Mouse (Mus musculus) stomach, postnatal 0 days (tissue): ENCODE measurements at regions not wholly inside any gene's neighbourhood (a gene's known extent, or its start where the extent isn't known, plus 50 kb on each side); places are given as distances from the start of the nearest gene placed in this dataset.

Source experiments
- ATAC-seq: fragments of 200-750 bp; cut with Nextera tagmentation; 2 replicates; pipeline ENCODE4 v1.8.0; 2017; ENCODE audit not compliant: low FRiP score, low TSS enrichment
- DNase-seq: peaks from one replicate; pipeline ENCODE4 v3.0.0-alpha.2; 2016; ENCODE audit warnings: low spot score
- H3K27ac ChIP-seq: fragments of 300-500 bp; sonication (generic); replicated peaks from 2 replicates; pipeline ENCODE4 v1.5.1; 2014; ENCODE audit warnings: mild to moderate bottlenecking, control low read depth
- H3K27me3 ChIP-seq: fragments of 300-500 bp; sonication (generic); 2 replicates; pipeline ENCODE4 v1.6.1; 2014; ENCODE audit warnings: low read length; ENCODE audit not compliant: control insufficient read depth, insufficient read depth
- H3K36me3 ChIP-seq: fragments of 300-500 bp; sonication (generic); 2 replicates; pipeline ENCODE4 v1.6.1; 2014; ENCODE audit warnings: low read length, mixed read lengths; ENCODE audit not compliant: control insufficient read depth, insufficient read depth
- H3K4me1 ChIP-seq: fragments of 300-500 bp; sonication (generic); replicated peaks from 2 replicates; pipeline ENCODE4 v1.6.1; 2014; ENCODE audit warnings: antibody characterized with exemption; ENCODE audit not compliant: control insufficient read depth, insufficient read depth
- H3K4me2 ChIP-seq: fragments of 300-500 bp; sonication (generic); replicated peaks from 2 replicates; pipeline ENCODE4 v1.6.1; 2014; ENCODE audit warnings: low read depth, mild to moderate bottlenecking, control low read depth, moderate library complexity
- H3K4me3 ChIP-seq: fragments of 300-500 bp; sonication (generic); 2 replicates; pipeline ENCODE4 v1.5.1; 2014; ENCODE audit warnings: low read depth, low read length, control low read depth
- H3K9ac ChIP-seq: fragments of 300-500 bp; sonication (generic); 2 replicates; pipeline ENCODE4 v1.6.1; 2014; ENCODE audit warnings: mild to moderate bottlenecking, low read length, control low read depth, mixed read lengths
- H3K9me3 ChIP-seq: fragments of 300-500 bp; sonication (generic); 2 replicates; pipeline ENCODE4 v1.6.1; 2016; ENCODE audit warnings: low read length; ENCODE audit not compliant: control insufficient read depth
- CTCF ChIP-seq: IDR thresholded peaks from 2 replicates; pipeline ENCODE4 v1.5.1; 2016; ENCODE audit warnings: antibody characterized with exemption, low read depth, mild to moderate bottlenecking, moderate library complexity
- EP300 ChIP-seq: optimal IDR thresholded peaks from 2 replicates; pipeline ENCODE3; 2016; ENCODE audit warnings: antibody characterized with exemption
- WGBS: fragments of 180-500 bp; shearing (Covaris S2); extraction: QIAGEN DNeasy Blood & Tissue Kit; methylation state at CpG from one replicate; pipeline ENCODE4 v1.1.7; 2014; 5-methylcytosine and 5-hydroxymethylcytosine counted together

DNA sequence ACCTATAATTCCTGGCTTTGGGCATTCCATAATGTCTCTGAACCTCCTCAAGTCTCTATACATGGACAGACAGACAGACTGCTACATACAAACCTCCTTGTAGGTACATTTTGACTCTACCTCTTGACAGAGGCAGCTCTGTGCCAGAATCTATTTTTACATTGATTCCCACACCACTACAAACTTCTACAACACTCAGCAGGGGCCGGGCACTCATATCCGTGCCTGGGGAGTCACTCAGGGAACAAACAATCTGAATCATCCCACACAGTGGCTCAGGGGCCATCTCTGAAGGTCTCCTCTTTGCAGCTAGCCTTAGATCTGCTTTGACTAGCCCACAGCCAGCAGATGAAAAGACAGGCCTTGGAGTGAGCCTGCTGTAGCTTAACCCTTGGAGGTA, 221.9 kb upstream of the Cblb start:
- H3K36me3 ChIP-seq: no peaks in the 10 kb centered on the region
- H3K27me3 ChIP-seq: no peaks in the 10 kb centered on the region
- H3K4me2 ChIP-seq: no peak overlapping the region
- H3K4me1 ChIP-seq: no peaks in the 10 kb centered on the region
- DNase-seq (no peak), ATAC-seq (no peak)
- H3K27ac ChIP-seq: no peak overlapping the region
- H3K4me3 ChIP-seq: no peak overlapping the region
- H3K9me3 ChIP-seq: no peaks in the 10 kb centered on the region
- no peak overlapping the region for H3K9ac ChIP-seq
- WGBS: 82% methylated on average over 2 of the region's 2 CpGs
- TF ChIP-seq CTCF (no peak), EP300 (no peak)

DNA sequence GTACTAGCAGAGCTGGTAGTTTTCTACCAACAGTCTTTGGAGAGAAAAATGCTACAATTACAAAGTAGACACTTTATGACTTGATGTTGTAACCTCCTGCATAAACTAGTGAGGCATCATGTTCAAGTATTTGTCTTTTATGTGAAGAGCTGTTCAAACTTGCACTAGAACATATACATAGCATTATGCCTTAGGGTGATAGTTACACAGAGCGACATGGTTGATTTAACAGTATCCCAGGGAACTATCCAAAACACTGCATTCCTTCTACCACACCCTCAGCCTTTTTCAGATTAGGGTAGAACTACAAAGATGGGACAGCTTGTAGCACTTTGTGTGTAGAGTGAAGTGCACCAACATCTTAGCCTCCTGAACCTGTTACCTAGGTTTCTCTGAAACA, 220.0 kb upstream of the Cblb start:
- ATAC-seq (no peak), DNase-seq (no peak)
- Histone ChIP-seq H3K4me3 (no peak overlapping the region), H3K4me1 (no peaks in the 10 kb centered on the region), H3K4me2 (no peak overlapping the region), H3K36me3 (no peaks in the 10 kb centered on the region), H3K27ac (no peak overlapping the region), H3K9ac (no peak overlapping the region), H3K27me3 (no peaks in the 10 kb centered on the region), H3K9me3 (no peaks in the 10 kb centered on the region)
- 81% methylated on average over 1 of the region's 1 CpGs for WGBS
- no peak for TF ChIP-seq CTCF
- TF ChIP-seq EP300: no peak

DNA sequence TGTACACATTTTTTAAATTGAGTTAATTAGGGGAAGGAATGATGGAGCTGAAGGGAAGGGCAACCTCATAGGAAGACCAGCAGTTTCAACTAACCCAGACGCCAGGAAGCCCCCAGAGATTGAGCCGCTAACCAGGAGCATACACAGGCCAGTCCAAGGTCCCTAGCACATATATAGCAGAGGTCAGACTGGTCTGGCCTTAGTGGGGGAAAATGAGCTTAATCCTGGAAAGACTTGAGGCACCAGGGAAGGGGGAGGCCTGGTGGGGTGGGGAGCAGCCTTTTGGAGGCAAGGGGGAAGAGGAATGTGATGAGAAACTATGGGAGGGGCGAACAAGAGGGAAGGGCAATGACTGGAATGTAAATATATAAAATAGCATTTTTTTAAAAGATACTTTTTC, 188.3 kb upstream of the Cblb start:
- Histone ChIP-seq H3K27me3 (no peaks in the 10 kb centered on the region), H3K4me2 (no peak overlapping the region), H3K9me3 (no peaks in the 10 kb centered on the region), H3K4me1 (no peaks in the 10 kb centered on the region), H3K9ac (no peak overlapping the region), H3K36me3 (no peaks in the 10 kb centered on the region), H3K4me3 (no peak overlapping the region), H3K27ac (no peak overlapping the region)
- WGBS: 75% methylated on average over 3 of the region's 3 CpGs
- DNase-seq (no peak), ATAC-seq (no peak)
- TF ChIP-seq CTCF (no peak), EP300 (no peak)

GRCm38 (mm10) chr16:51845539-51845938, 185.5 kb upstream of the Cblb start:
- no peak for DNase-seq
- TF ChIP-seq EP300 (no peak), CTCF (no peak)
- no peaks in the 10 kb centered on the region for H3K9me3 ChIP-seq
- no peak overlapping the region for H3K9ac ChIP-seq
- no peak overlapping the region for H3K4me2 ChIP-seq
- 90% methylated on average over 4 of the region's 4 CpGs for WGBS
- H3K36me3 ChIP-seq: no peaks in the 10 kb centered on the region
- no peak overlapping the region for H3K27ac ChIP-seq
- ATAC-seq: no peak
- H3K4me1 ChIP-seq: no peaks in the 10 kb centered on the region
- no peak overlapping the region for H3K4me3 ChIP-seq
- no peaks in the 10 kb centered on the region for H3K27me3 ChIP-seq

DNA sequence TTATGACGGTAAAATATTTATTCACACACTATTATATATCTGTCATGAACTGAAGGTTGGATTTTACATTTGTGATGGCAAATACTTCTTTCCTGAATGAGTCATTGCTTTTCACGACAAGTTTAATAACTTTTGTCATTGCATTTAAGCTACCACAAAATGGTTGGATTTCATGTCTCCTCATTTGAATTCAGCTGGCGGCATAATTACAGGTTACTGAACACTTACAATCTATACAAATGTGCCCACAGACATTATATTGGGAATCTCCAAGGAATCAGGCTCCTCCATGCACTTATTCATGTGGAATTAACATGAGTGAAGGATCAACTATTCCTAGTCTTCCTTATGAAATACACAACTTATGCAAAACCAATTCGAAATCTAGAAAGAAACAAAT, 150.3 kb upstream of the Cblb start:
- no peak overlapping the region for H3K9ac ChIP-seq
- no peak overlapping the region for H3K4me3 ChIP-seq
- H3K27ac ChIP-seq: no peak overlapping the region
- WGBS: 76% methylated on average over 4 of the region's 4 CpGs
- no peaks in the 10 kb centered on the region for H3K36me3 ChIP-seq
- H3K4me2 ChIP-seq: no peak overlapping the region
- no peaks in the 10 kb centered on the region for H3K4me1 ChIP-seq
- DNase-seq (no peak), ATAC-seq (no peak)
- TF ChIP-seq CTCF (no peak), EP300 (no peak)
- H3K27me3 ChIP-seq: no peaks in the 10 kb centered on the region
- H3K9me3 ChIP-seq: no peaks in the 10 kb centered on the region

GRCm38 (mm10) chr16:51881127-51881526, 149.9 kb upstream of the Cblb start:
- DNase-seq (no peak), ATAC-seq (no peak)
- H3K27ac ChIP-seq: no peak overlapping the region
- H3K36me3 ChIP-seq: no peaks in the 10 kb centered on the region
- TF ChIP-seq CTCF: no peak
- no peak for TF ChIP-seq EP300
- H3K4me3 ChIP-seq: no peak overlapping the region
- no peak overlapping the region for H3K4me2 ChIP-seq
- H3K27me3 ChIP-seq: no peaks in the 10 kb centered on the region
- no peaks in the 10 kb centered on the region for H3K4me1 ChIP-seq
- H3K9me3 ChIP-seq: no peaks in the 10 kb centered on the region
- H3K9ac ChIP-seq: no peak overlapping the region
- WGBS: 91% methylated on average over 2 of the region's 2 CpGs
